Mouse (Mus musculus): Measurements from ENCODE around the gene Zfp787.
"Not testable (repeated sequence)": the region's sequence is repeated elsewhere in the genome, so short reads cannot be mapped to it uniquely, and the experiment has no call there.

Gene Zfp787

GRCm38 (mm10) chr7:6155901-6156411 is at the start of gene Zfp787:
TSS of gene Zfp787 (minus strand) at chr7:6155997.
- peak; percentile 95 for DNase-seq (ENCODE audit: low spot score)

- no peak for DNase-seq (ENCODE audit: low spot score)
Measured at GRCm38 (mm10) chr7:6204200-6204599, 48.4 kb upstream of the Zfp787 start.

GRCm38 (mm10) chr7:6196790-6197189 is 41.0 kb upstream of the Zfp787 start, which contains the start of gene Galp:
TSS of gene Galp (plus strand) at chr7:6197090.
- DNase-seq (ENCODE audit: low spot score): no peak

- no peak for DNase-seq (ENCODE audit: low spot score)
Measured at GRCm38 (mm10) chr7:6195777-6196176, 40.0 kb upstream of the Zfp787 start.

GRCm38 (mm10) chr7:6194129-6194528 is 38.3 kb upstream of the Zfp787 start:
- DNase-seq (ENCODE audit: low spot score): peak; percentile 68

GRCm38 (mm10) chr7:6191376-6191775 is 35.6 kb upstream of the Zfp787 start:
- peak; percentile 84 for DNase-seq (ENCODE audit: low spot score)

GRCm38 (mm10) chr7:6189542-6189941 is 33.7 kb upstream of the Zfp787 start:
- DNase-seq (ENCODE audit: low spot score): peak; percentile 33

- no peak for DNase-seq (ENCODE audit: low spot score)
Measured at GRCm38 (mm10) chr7:6186756-6187155, 31.0 kb upstream of the Zfp787 start.

GRCm38 (mm10) chr7:6186176-6186575 is 30.4 kb upstream of the Zfp787 start:
- DNase-seq (ENCODE audit: low spot score): no peak

- DNase-seq (ENCODE audit: low spot score): no peak
Measured at GRCm38 (mm10) chr7:6185391-6185790, 29.6 kb upstream of the Zfp787 start.

- no peak for DNase-seq (ENCODE audit: low spot score)
Measured at GRCm38 (mm10) chr7:6184521-6184920, 28.7 kb upstream of the Zfp787 start.

GRCm38 (mm10) chr7:6183802-6184201 is 28.0 kb upstream of the Zfp787 start:
- DNase-seq (ENCODE audit: low spot score): no peak

- no peak for DNase-seq (ENCODE audit: low spot score)
Measured at GRCm38 (mm10) chr7:6182882-6183281, 27.1 kb upstream of the Zfp787 start.

- DNase-seq (ENCODE audit: low spot score): peak; percentile 1
Measured at GRCm38 (mm10) chr7:6179013-6179412, 23.2 kb upstream of the Zfp787 start.

GRCm38 (mm10) chr7:6174365-6174987 is 18.7 kb upstream of the Zfp787 start:
- not testable (repeated sequence) for DNase-seq (ENCODE audit: low spot score)

GRCm38 (mm10) chr7:6173872-6174271 is 18.1 kb upstream of the Zfp787 start:
- DNase-seq (ENCODE audit: low spot score): no peak

- DNase-seq (ENCODE audit: low spot score): peak; percentile 46
Measured at GRCm38 (mm10) chr7:6172674-6173244, 17.0 kb upstream of the Zfp787 start.

- peak; percentile 97 for DNase-seq (ENCODE audit: low spot score)
Measured at GRCm38 (mm10) chr7:6172006-6172649, 16.3 kb upstream of the Zfp787 start, which contains the start of gene Zfp444. TSS of gene Zfp444 (plus strand) at chr7:6172226.

- peak; percentile 71 for DNase-seq (ENCODE audit: low spot score)
Measured at GRCm38 (mm10) chr7:6171444-6172005, 15.7 kb upstream of the Zfp787 start.

- no peak for DNase-seq (ENCODE audit: low spot score)
Measured at GRCm38 (mm10) chr7:6170871-6171270, 15.1 kb upstream of the Zfp787 start.

- DNase-seq (ENCODE audit: low spot score): no peak
Measured at GRCm38 (mm10) chr7:6170391-6170790, 14.6 kb upstream of the Zfp787 start.

GRCm38 (mm10) chr7:6169403-6169802 is 13.6 kb upstream of the Zfp787 start:
- DNase-seq (ENCODE audit: low spot score): no peak

GRCm38 (mm10) chr7:6164671-6165070 is 8.9 kb upstream of the Zfp787 start:
- DNase-seq (ENCODE audit: low spot score): no peak

Data from embryo, embryonic 10 days (tissue).